Mouse (Mus musculus) Muller cell, postnatal 12 days (primary cell): ENCODE results near the gene Cercam.

Experiments used
- DNase-seq: peaks from one replicate; pipeline ENCODE4 v3.0.0-alpha.2; 2015; ENCODE audit errors: inconsistent ontology term

The Cercam gene

GRCm38 (mm10) chr2:29868949-29869645 is at the start of gene Cercam:
Gene Cercam (plus strand): TSS chr2:29869164.
- DNase-seq = peak; percentile 92

- no peak for DNase-seq
Measured at GRCm38 (mm10) chr2:29819363-29819762, 49.6 kb upstream of the Cercam start.

GRCm38 (mm10) chr2:29820025-29820817 is 48.7 kb upstream of the Cercam start, which contains the start of gene Urm1:
Gene Urm1 (plus strand): TSS chr2:29820075.
- peak; percentile 81 for DNase-seq

GRCm38 (mm10) chr2:29826318-29826925 is 42.5 kb upstream of the Cercam start:
- no peak for DNase-seq

GRCm38 (mm10) chr2:29826926-29827708 is 41.8 kb upstream of the Cercam start:
- DNase-seq = peak; percentile 96

GRCm38 (mm10) chr2:29827709-29828024 is 41.3 kb upstream of the Cercam start:
- no peak for DNase-seq

- DNase-seq = no peak
Measured at GRCm38 (mm10) chr2:29831106-29831505, 37.9 kb upstream of the Cercam start.

- no peak for DNase-seq
Measured at GRCm38 (mm10) chr2:29833796-29834195, 35.2 kb upstream of the Cercam start.

GRCm38 (mm10) chr2:29835391-29835899 is 33.5 kb upstream of the Cercam start:
- no peak for DNase-seq

GRCm38 (mm10) chr2:29839460-29839859 is 29.5 kb upstream of the Cercam start:
- no peak for DNase-seq

- DNase-seq = no peak
Measured at GRCm38 (mm10) chr2:29843231-29844105, 25.5 kb upstream of the Cercam start.

GRCm38 (mm10) chr2:29844115-29844514 is 24.8 kb upstream of the Cercam start:
- no peak for DNase-seq

GRCm38 (mm10) chr2:29844661-29845060 is 24.3 kb upstream of the Cercam start:
- DNase-seq = no peak

- no peak for DNase-seq
Measured at GRCm38 (mm10) chr2:29845636-29846035, 23.3 kb upstream of the Cercam start.

GRCm38 (mm10) chr2:29846061-29846853 is 22.7 kb upstream of the Cercam start:
- peak; percentile 29 for DNase-seq

- no peak for DNase-seq
Measured at GRCm38 (mm10) chr2:29846911-29847310, 22.1 kb upstream of the Cercam start.

- peak; percentile 21 for DNase-seq
Measured at GRCm38 (mm10) chr2:29849041-29849440, 19.9 kb upstream of the Cercam start.

- DNase-seq = peak; percentile 19
Measured at GRCm38 (mm10) chr2:29849841-29850480, 19.0 kb upstream of the Cercam start.

GRCm38 (mm10) chr2:29852957-29853485 is 15.9 kb upstream of the Cercam start:
- DNase-seq = no peak
